Mouse (Mus musculus) kidney, embryonic 16.5 days (tissue): ENCODE measurements around the gene Igflr1. TPM values are rescaled to one million over a fixed set of nuclear protein-coding genes. Genes with fewer than 3 reads are reported as not detected.

Source experiments
- ATAC-seq: fragments of 200-750 bp; cut with Nextera tagmentation; 2 replicates; pipeline ENCODE4 v1.8.0; 2017; ENCODE audit warnings: moderate TSS enrichment; ENCODE audit not compliant: low FRiP score, low TSS enrichment
- H3K27ac ChIP-seq: fragments of 300-500 bp; sonication (generic); 2 replicates; pipeline ENCODE4 v1.5.1; 2014; ENCODE audit warnings: low read length
- H3K27me3 ChIP-seq: fragments of 300-500 bp; sonication (generic); 2 replicates; pipeline ENCODE4 v1.6.1; 2014; ENCODE audit warnings: low read length, control low read depth, mixed read lengths; ENCODE audit not compliant: insufficient read depth
- H3K36me3 ChIP-seq: fragments of 300-500 bp; sonication (generic); 2 replicates; pipeline ENCODE4 v1.6.1; 2014; ENCODE audit warnings: low read length, control low read depth, mixed read lengths; ENCODE audit not compliant: insufficient read depth
- H3K4me1 ChIP-seq: fragments of 300-500 bp; sonication (generic); 2 replicates; pipeline ENCODE4 v1.6.1; 2014; ENCODE audit warnings: low read length, control low read depth, mixed read lengths; ENCODE audit not compliant: insufficient read depth
- H3K4me2 ChIP-seq: fragments of 300-500 bp; sonication (generic); replicated peaks from 2 replicates; pipeline ENCODE4 v1.6.1; 2014; ENCODE audit warnings: low read depth, low read length
- H3K4me3 ChIP-seq: fragments of 300-500 bp; sonication (generic); 2 replicates; pipeline ENCODE4 v1.5.1; 2014; ENCODE audit warnings: mild to moderate bottlenecking, low read length
- H3K9ac ChIP-seq: fragments of 300-500 bp; sonication (generic); replicated peaks from 2 replicates; pipeline ENCODE4 v1.6.1; 2014; ENCODE audit warnings: low read length
- H3K9me3 ChIP-seq: fragments of 300-500 bp; sonication (generic); 2 replicates; pipeline ENCODE4 v1.6.1; 2016; ENCODE audit warnings: low read length, control low read depth
- WGBS: fragments of 180-500 bp; shearing (Covaris S2); extraction: QIAGEN DNeasy Blood & Tissue Kit; methylation state at CpG from one replicate; pipeline ENCODE4 v1.1.7; 2014; 5-methylcytosine and 5-hydroxymethylcytosine counted together
- polyA plus RNA-seq: library from polyadenylated mRNA; unstranded; fragments of >200 nt; fragmentation: Nextera tagmentation; extraction: Ambion mirVana; gene quantifications from 2 replicates; pipeline ENCODE4 v1.2.1, GENCODE M21; 2015

Gene Igflr1
- polyA plus RNA-seq, 1 experiment from 2014 or later = 6.0 TPM

- Histone ChIP-seq H3K4me2 (no peak overlapping the region), H3K27ac (no peak overlapping the region), H3K36me3 (peaks cover 42% of the 10 kb centered on the region), H3K27me3 (no peaks in the 10 kb centered on the region), H3K9me3 (no peaks in the 10 kb centered on the region), H3K4me1 (peaks cover 22% of the 10 kb centered on the region), H3K9ac (0 out of 2 replicates have a peak overlapping the region, but pooled peaks have one; percentile 10), H3K4me3 (no peak overlapping the region)
- ATAC-seq = no peak
- 39% methylated on average over 8 of the region's 8 CpGs for WGBS
Observed at GRCm38 (mm10) chr7:30532931-30533330, 32.3 kb upstream of the Igflr1 start.

GRCm38 (mm10) chr7:30533941-30534632 is 31.1 kb upstream of the Igflr1 start:
- H3K27me3 ChIP-seq = no peaks in the 10 kb centered on the region
- peaks cover 22% of the 10 kb centered on the region for H3K4me1 ChIP-seq
- 7% methylated on average over 20 of the region's 26 CpGs for WGBS
- H3K4me3 ChIP-seq = peak overlapping the region; percentile 76
- H3K4me2 ChIP-seq = peak overlapping the region; percentile 91
- H3K27ac ChIP-seq = 0 out of 2 replicates have a peak overlapping the region, but pooled peaks have one; percentile 57
- H3K9ac ChIP-seq = peak overlapping the region; percentile 82
- H3K9me3 ChIP-seq = no peaks in the 10 kb centered on the region
- ATAC-seq = peak; percentile 36
- H3K36me3 ChIP-seq = peaks cover 35% of the 10 kb centered on the region

GRCm38 (mm10) chr7:30534633-30535577 is 30.3 kb upstream of the Igflr1 start, which contains the start of gene Arhgap33:
TSS of gene Arhgap33 (minus strand) at chr7:30535060.
- Histone ChIP-seq H3K36me3 (peaks cover 34% of the 10 kb centered on the region), H3K27ac (peak within 1 kb of the TSS; percentile 57; the same call in 1 of the 2 replicates), H3K27me3 (no peaks in the 10 kb centered on the region), H3K9ac (peak within 1 kb of the TSS; percentile 82), H3K4me2 (peak within 1 kb of the TSS; percentile 91), H3K4me1 (peaks cover 22% of the 10 kb centered on the region), H3K4me3 (peak within 1 kb of the TSS; percentile 76), H3K9me3 (no peaks in the 10 kb centered on the region)
- ATAC-seq = peak; percentile 94
- WGBS = under 1% methylated on average over 54 of the region's 84 CpGs

- no peaks in the 10 kb centered on the region for H3K27me3 ChIP-seq
- no peak overlapping the region for H3K9ac ChIP-seq
- no peak overlapping the region for H3K4me2 ChIP-seq
- peaks cover 31% of the 10 kb centered on the region for H3K36me3 ChIP-seq
- H3K27ac ChIP-seq = no peak overlapping the region
- no peak overlapping the region for H3K4me3 ChIP-seq
- H3K4me1 ChIP-seq = peaks cover 3% of the 10 kb centered on the region; the same call in 1 of the 2 replicates
- ATAC-seq = no peak
- WGBS = 93% methylated on average over 7 of the region's 7 CpGs
- no peaks in the 10 kb centered on the region for H3K9me3 ChIP-seq
Observed at GRCm38 (mm10) chr7:30540572-30540971, 24.7 kb upstream of the Igflr1 start.

- WGBS = 89% methylated on average over 2 of the region's 2 CpGs
- no peak overlapping the region for H3K9ac ChIP-seq
- no peaks in the 10 kb centered on the region for H3K27me3 ChIP-seq
- H3K27ac ChIP-seq = no peak overlapping the region
- no peak overlapping the region for H3K4me2 ChIP-seq
- no peaks in the 10 kb centered on the region for H3K4me1 ChIP-seq
- no peaks in the 10 kb centered on the region for H3K9me3 ChIP-seq
- H3K36me3 ChIP-seq = peaks cover 42% of the 10 kb centered on the region
- no peak for ATAC-seq
- H3K4me3 ChIP-seq = no peak overlapping the region
Observed at GRCm38 (mm10) chr7:30544327-30544726, 20.9 kb upstream of the Igflr1 start.

- H3K9ac ChIP-seq = no peak overlapping the region
- no peak overlapping the region for H3K4me2 ChIP-seq
- H3K9me3 ChIP-seq = no peaks in the 10 kb centered on the region
- no peak overlapping the region for H3K4me3 ChIP-seq
- no peak for ATAC-seq
- H3K27me3 ChIP-seq = no peaks in the 10 kb centered on the region
- H3K36me3 ChIP-seq = peaks cover 32% of the 10 kb centered on the region
- H3K4me1 ChIP-seq = peaks cover 21% of the 10 kb centered on the region
- WGBS = 83% methylated on average over 2 of the region's 2 CpGs
- no peak overlapping the region for H3K27ac ChIP-seq
Observed at GRCm38 (mm10) chr7:30549880-30550279, 15.3 kb upstream of the Igflr1 start.

- Histone ChIP-seq H3K4me2 (no peak overlapping the region), H3K4me3 (no peak overlapping the region), H3K4me1 (peaks cover 21% of the 10 kb centered on the region), H3K9me3 (no peaks in the 10 kb centered on the region), H3K27ac (no peak overlapping the region), H3K9ac (no peak overlapping the region), H3K27me3 (no peaks in the 10 kb centered on the region), H3K36me3 (peaks cover 37% of the 10 kb centered on the region)
- ATAC-seq = no peak
- WGBS = 100% methylated on average over 1 of the region's 1 CpGs
Observed at GRCm38 (mm10) chr7:30550603-30551002, 14.6 kb upstream of the Igflr1 start.

GRCm38 (mm10) chr7:30551445-30552101 is 13.7 kb upstream of the Igflr1 start:
- Histone ChIP-seq H3K4me1 (peaks cover 21% of the 10 kb centered on the region), H3K27ac (peak overlapping the region; percentile 99)
- ATAC-seq = peak; percentile 66

More at GRCm38 (mm10) chr7:30551445-30552101, 13.7 kb upstream of the Igflr1 start:
- Histone ChIP-seq H3K9ac (peak overlapping the region; percentile 87), H3K36me3 (peaks cover 37% of the 10 kb centered on the region), H3K27me3 (no peaks in the 10 kb centered on the region), H3K4me3 (peak overlapping the region; percentile 76), H3K4me2 (peak overlapping the region; percentile 95), H3K9me3 (no peaks in the 10 kb centered on the region)
- 3% methylated on average over 10 of the region's 10 CpGs for WGBS
